Mouse (Mus musculus) C2C12 (cell line): ENCODE results near the gene Glcci1. TPM values are rescaled to one million over a fixed set of nuclear protein-coding genes. Genes with fewer than 3 reads are reported as not detected.

Source experiments
- H3K27me3 ChIP-seq: one replicate; pipeline ENCODE4 v1.6.1; 2011; ENCODE audit not compliant: control insufficient read depth, insufficient read depth, insufficient read length
- H3K36me3 ChIP-seq: one replicate; pipeline ENCODE4 v1.6.1; 2011; ENCODE audit not compliant: control insufficient read depth, insufficient read depth
- H3K4me3 ChIP-seq: one replicate; pipeline ENCODE4 v1.5.1; 2011; ENCODE audit warnings: mild to moderate bottlenecking, control low read depth; ENCODE audit not compliant: poor library complexity, insufficient read depth, severe bottlenecking
- H3K79me2 ChIP-seq: one replicate; pipeline ENCODE4 v1.6.1; 2011; ENCODE audit not compliant: control insufficient read depth, insufficient read depth
- H3K79me3 ChIP-seq: one replicate; pipeline ENCODE4 v1.6.1; 2011; ENCODE audit warnings: low read depth, control low read depth
- H3ac ChIP-seq: one replicate; pipeline ENCODE3; 2011; ENCODE audit warnings: low read depth; ENCODE audit not compliant: control insufficient read depth, insufficient read length
- CEBPB ChIP-seq: IDR thresholded peaks from one replicate; pipeline ENCODE4 v1.6.1; 2011; ENCODE audit warnings: low read depth, mild to moderate bottlenecking, control low read depth, moderate library complexity
- CTCF ChIP-seq: IDR thresholded peaks from one replicate; pipeline ENCODE4 v1.5.1; 2011; ENCODE audit not compliant: control insufficient read depth, insufficient read depth, insufficient read length
- FOSL1 ChIP-seq: IDR thresholded peaks from one replicate; pipeline ENCODE4 v1.8.0; 2011; ENCODE audit warnings: mild to moderate bottlenecking, low read length; ENCODE audit not compliant: poor library complexity, insufficient read depth, severe bottlenecking
- MAX ChIP-seq: IDR thresholded peaks from one replicate; pipeline ENCODE4 v1.6.1; 2011; ENCODE audit warnings: mild to moderate bottlenecking, control low read depth
- MYOD1 ChIP-seq: IDR thresholded peaks from one replicate; pipeline ENCODE4 v1.6.1; 2011; ENCODE audit warnings: low read depth; ENCODE audit not compliant: control insufficient read depth, insufficient read length
- MYOG ChIP-seq: IDR thresholded peaks from one replicate; pipeline ENCODE4 v1.6.1; 2011; ENCODE audit not compliant: control insufficient read depth, insufficient read length; ENCODE audit errors: extremely low read depth
- USF1 ChIP-seq: IDR thresholded peaks from one replicate; pipeline ENCODE4 v1.6.1; 2011; ENCODE audit warnings: low read depth, mild to moderate bottlenecking, control low read depth, moderate library complexity
- polyA plus RNA-seq: library from polyadenylated mRNA; unstranded; fragments of >200 nt; fragmentation: generic; extraction: Trizol; gene quantifications from one replicate; pipeline ENCODE4 v1.2.1, GENCODE M21; 2012; ENCODE audit warnings: missing spikeins

Gene Glcci1
- polyA plus RNA-seq, 1 experiment: 0.54 TPM

- no peaks in the 10 kb centered on the region for H3K36me3 ChIP-seq
- no peaks in the 10 kb centered on the region for H3K27me3 ChIP-seq
- H3K4me3 ChIP-seq: peak overlapping the region; percentile 49
- H3K79me2 ChIP-seq: no peaks in the 10 kb centered on the region
- TF ChIP-seq CEBPB (no peak), MYOG (no peak), CTCF (no peak), USF1 (no peak), MAX (no peak), MYOD1 (no peak), FOSL1 (no peak)
- H3ac ChIP-seq: peak overlapping the region; percentile 58
- no peaks in the 10 kb centered on the region for H3K79me3 ChIP-seq
These were observed 390 bp upstream of the Glcci1 start for GRCm38 (mm10) chr6:8508883-8509536.

DNA sequence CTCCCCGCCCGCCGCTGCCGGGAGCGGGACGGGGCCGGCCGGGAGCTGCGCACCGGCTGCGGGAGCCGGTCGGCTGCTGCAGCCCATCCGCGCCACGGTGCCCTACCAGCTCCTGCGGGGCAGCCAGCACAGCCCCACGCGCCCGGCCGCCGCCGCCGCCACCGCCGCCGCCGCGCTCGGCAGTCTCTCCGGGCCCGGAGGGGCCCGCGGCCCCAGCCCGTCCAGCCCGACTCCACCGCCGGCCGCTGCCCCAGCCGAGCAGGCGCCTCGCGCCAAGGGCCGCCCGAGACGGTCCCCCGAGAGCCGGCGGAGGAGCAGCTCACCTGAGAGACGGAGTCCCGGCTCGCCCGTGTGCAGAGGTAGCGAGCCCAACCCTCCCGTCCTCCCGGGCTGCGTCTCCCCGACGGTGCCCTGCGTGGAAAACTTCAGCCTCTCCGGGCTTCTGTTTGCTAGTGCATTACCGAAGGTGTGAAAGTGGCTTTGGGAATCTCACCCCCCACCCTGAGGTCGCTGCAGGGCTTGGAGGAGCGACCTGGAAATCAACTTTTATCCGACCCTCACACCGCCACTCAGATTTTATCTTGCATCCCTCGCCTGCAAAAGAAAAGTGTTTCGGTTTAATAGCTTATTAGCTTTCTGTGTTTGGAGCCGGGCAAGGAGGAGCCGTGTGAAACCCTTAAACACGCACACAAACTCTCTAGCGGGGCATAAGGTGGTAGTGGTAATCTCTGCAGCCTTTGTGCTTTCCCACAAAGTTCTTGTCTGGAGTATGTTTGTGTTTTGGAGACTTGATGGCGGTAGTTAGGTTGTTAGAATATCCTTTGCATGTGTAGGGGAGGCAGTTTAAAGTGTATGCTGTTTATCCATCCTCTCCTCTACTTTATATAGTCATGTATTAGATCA lies 812 bp downstream of the Glcci1 start:
- H3K79me3 ChIP-seq: peaks cover 2% of the 10 kb centered on the region

DNA sequence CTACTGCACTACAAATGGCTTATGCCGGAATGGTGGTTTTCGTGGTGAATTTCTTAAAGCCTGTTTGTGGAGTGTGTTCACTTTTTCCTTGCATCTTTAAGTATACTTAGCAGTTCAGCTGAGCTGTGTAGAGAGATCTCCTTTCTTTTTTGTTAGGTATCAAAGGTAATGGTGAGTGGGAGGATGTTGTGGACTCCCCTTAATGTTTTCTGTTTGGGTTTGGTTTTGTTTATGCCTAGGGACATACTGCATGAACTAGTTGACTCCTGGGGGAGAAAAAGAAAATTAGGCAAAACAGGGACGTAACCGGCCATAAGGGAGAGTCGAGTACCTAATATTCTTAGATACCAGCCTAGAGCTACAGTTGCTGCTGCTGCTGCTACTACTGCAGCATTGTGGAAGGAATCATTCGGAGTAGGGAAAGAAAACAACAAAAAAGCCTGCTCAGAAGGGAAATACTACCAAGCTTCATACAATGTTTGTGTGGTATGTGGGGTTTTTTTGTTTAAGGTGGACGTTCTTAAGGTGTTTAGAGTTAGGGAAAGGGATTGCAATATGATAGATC lies 1.5 kb downstream of the Glcci1 start:
- Histone ChIP-seq H3K36me3 (no peaks in the 10 kb centered on the region), H3ac (peak overlapping the region; percentile 90), H3K27me3 (no peaks in the 10 kb centered on the region), H3K4me3 (no peak overlapping the region), H3K79me2 (no peaks in the 10 kb centered on the region), H3K79me3 (peaks cover 2% of the 10 kb centered on the region)
- TF ChIP-seq MAX: no peak
- TF ChIP-seq FOSL1: no peak
- TF ChIP-seq USF1: no peak
- TF ChIP-seq CEBPB: no peak
- no peak for TF ChIP-seq CTCF
- TF ChIP-seq MYOG: no peak
- TF ChIP-seq MYOD1: no peak

More for the DNA sequence above, 812 bp downstream of the Glcci1 start:
- Histone ChIP-seq H3ac (peak overlapping the region; percentile 90), H3K79me2 (no peaks in the 10 kb centered on the region), H3K27me3 (no peaks in the 10 kb centered on the region), H3K36me3 (no peaks in the 10 kb centered on the region), H3K4me3 (peak overlapping the region; percentile 49)
- no peak for TF ChIP-seq USF1
- no peak for TF ChIP-seq CEBPB
- TF ChIP-seq MAX: no peak
- TF ChIP-seq FOSL1: no peak
- no peak for TF ChIP-seq MYOG
- no peak for TF ChIP-seq MYOD1
- TF ChIP-seq CTCF: no peak

GRCm38 (mm10) chr6:8511447-8511846 lies 2.0 kb downstream of the Glcci1 start:
- TF ChIP-seq CEBPB (no peak), MYOG (no peak), MAX (no peak), CTCF (no peak), FOSL1 (no peak), MYOD1 (no peak), USF1 (no peak)
- no peak overlapping the region for H3ac ChIP-seq
- H3K79me3 ChIP-seq: peaks cover 2% of the 10 kb centered on the region
- no peaks in the 10 kb centered on the region for H3K27me3 ChIP-seq
- no peaks in the 10 kb centered on the region for H3K79me2 ChIP-seq
- no peaks in the 10 kb centered on the region for H3K36me3 ChIP-seq
- no peak overlapping the region for H3K4me3 ChIP-seq

GRCm38 (mm10) chr6:8512416-8512815 lies 3.0 kb downstream of the Glcci1 start:
- Histone ChIP-seq H3K79me2 (no peaks in the 10 kb centered on the region), H3K79me3 (peaks cover 2% of the 10 kb centered on the region), H3K4me3 (no peak overlapping the region), H3K36me3 (no peaks in the 10 kb centered on the region), H3K27me3 (no peaks in the 10 kb centered on the region), H3ac (no peak overlapping the region)
- TF ChIP-seq FOSL1 (no peak), MAX (no peak), CTCF (no peak), MYOD1 (no peak), CEBPB (no peak), MYOG (no peak), USF1 (no peak)
